Mouse (Mus musculus) neural tube, embryonic 11.5 days (tissue): Measurements from ENCODE around the gene Relt. TPM values are rescaled to one million over a fixed set of nuclear protein-coding genes. Genes with fewer than 3 reads are reported as not detected.

Experiments
- ATAC-seq: fragments of 200-750 bp; cut with Nextera tagmentation; 2 replicates; pipeline ENCODE4 v1.8.0; 2017; ENCODE audit warnings: moderate number of reproducible peaks, mild to moderate bottlenecking, moderate TSS enrichment, moderate library complexity; ENCODE audit not compliant: insufficient read depth, low FRiP score, low TSS enrichment
- DNase-seq: peaks from one replicate; pipeline ENCODE4 v3.0.0-alpha.2; 2015; ENCODE audit warnings: low spot score
- H3K27ac ChIP-seq: fragments of 300-500 bp; sonication (generic); 2 replicates; pipeline ENCODE4 v1.5.1; 2014; ENCODE audit warnings: low read depth, mild to moderate bottlenecking, low read length
- H3K27me3 ChIP-seq: fragments of 300-500 bp; sonication (generic); 2 replicates; pipeline ENCODE4 v1.6.1; 2014; ENCODE audit warnings: mild to moderate bottlenecking, low read length, mixed read lengths; ENCODE audit not compliant: control insufficient read depth, insufficient read depth
- H3K36me3 ChIP-seq: fragments of 300-500 bp; sonication (generic); 2 replicates; pipeline ENCODE4 v1.6.1; 2014; ENCODE audit warnings: mild to moderate bottlenecking, low read length, moderate library complexity, mixed read lengths; ENCODE audit not compliant: control insufficient read depth, insufficient read depth
- H3K4me1 ChIP-seq: fragments of 300-500 bp; sonication (generic); 2 replicates; pipeline ENCODE4 v1.6.1; 2014; ENCODE audit warnings: low read length, mixed read lengths; ENCODE audit not compliant: control insufficient read depth, insufficient read depth
- H3K4me2 ChIP-seq: fragments of 300-500 bp; sonication (generic); 2 replicates; pipeline ENCODE4 v1.6.1; 2014; ENCODE audit warnings: low read depth, mild to moderate bottlenecking, moderate library complexity
- H3K4me3 ChIP-seq: fragments of 300-500 bp; sonication (generic); 2 replicates; pipeline ENCODE4 v1.5.1; 2014; ENCODE audit warnings: low read depth, low read length
- H3K9ac ChIP-seq: fragments of 300-500 bp; sonication (generic); 2 replicates; pipeline ENCODE4 v1.6.1; 2014; ENCODE audit warnings: mild to moderate bottlenecking, low read length
- H3K9me3 ChIP-seq: fragments of 300-500 bp; sonication (generic); 2 replicates; pipeline ENCODE4 v1.6.1; 2016; ENCODE audit warnings: low read length; ENCODE audit not compliant: control insufficient read depth
- WGBS: fragments of 180-500 bp; shearing (Covaris S2); extraction: QIAGEN DNeasy Blood & Tissue Kit; methylation state at CpG from one replicate; pipeline ENCODE4 v1.1.7; 2014; 5-methylcytosine and 5-hydroxymethylcytosine counted together
- polyA plus RNA-seq: library from polyadenylated mRNA; unstranded; fragments of >200 nt; fragmentation: Nextera tagmentation; extraction: Ambion mirVana; gene quantifications from 2 replicates; pipeline ENCODE4 v1.2.1, GENCODE M21; 2014

The Relt gene
- polyA plus RNA-seq, 1 experiment from 2014 or later = 3.9 TPM

DNA sequence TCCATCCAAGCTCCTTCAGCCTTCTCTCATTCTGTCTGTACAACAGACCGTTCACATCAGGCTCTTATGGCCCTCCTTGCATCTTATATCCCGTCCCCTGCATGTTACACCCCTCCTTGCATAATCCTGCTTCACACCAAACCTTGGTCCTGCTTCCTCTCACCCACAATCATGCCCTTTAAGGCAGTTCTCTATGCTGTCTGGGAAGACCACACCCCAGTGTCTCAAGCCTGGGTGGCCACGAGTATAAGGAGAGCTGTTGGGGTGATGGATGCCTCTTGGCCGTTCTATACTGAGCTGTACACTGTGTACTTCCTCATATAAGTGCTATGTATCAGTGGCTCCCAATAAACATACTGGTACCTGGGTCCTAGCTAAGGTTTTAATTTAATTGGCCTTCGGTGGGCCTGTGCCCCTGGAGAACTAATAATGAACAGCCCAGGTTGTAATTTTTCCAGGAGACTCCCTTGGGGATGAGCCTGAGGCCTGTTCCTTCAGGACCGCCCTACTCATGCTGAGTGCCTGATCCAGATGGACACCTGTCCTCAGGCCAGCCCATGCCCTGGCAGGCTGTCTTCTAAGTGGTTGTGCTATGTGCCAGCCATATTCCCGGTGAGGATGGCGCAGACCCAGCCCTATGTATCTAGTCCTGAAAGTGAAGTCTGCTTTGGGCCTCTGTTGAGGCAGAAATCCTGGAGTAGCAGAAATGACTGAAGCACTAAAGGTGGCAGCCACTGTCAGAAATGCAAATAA lies 6.8 kb upstream of the Relt start:
- DNase-seq (no peak), ATAC-seq (no peak)
- H3K27ac ChIP-seq = no peak overlapping the region
- no peaks in the 10 kb centered on the region for H3K4me1 ChIP-seq
- no peaks in the 10 kb centered on the region for H3K9me3 ChIP-seq
- no peak overlapping the region for H3K4me2 ChIP-seq
- H3K27me3 ChIP-seq = no peaks in the 10 kb centered on the region
- 86% methylated on average over 8 of the region's 8 CpGs for WGBS
- no peak overlapping the region for H3K4me3 ChIP-seq
- H3K36me3 ChIP-seq = peaks cover 4% of the 10 kb centered on the region; the same call in 1 of the 2 replicates
- H3K9ac ChIP-seq = no peak overlapping the region

DNA sequence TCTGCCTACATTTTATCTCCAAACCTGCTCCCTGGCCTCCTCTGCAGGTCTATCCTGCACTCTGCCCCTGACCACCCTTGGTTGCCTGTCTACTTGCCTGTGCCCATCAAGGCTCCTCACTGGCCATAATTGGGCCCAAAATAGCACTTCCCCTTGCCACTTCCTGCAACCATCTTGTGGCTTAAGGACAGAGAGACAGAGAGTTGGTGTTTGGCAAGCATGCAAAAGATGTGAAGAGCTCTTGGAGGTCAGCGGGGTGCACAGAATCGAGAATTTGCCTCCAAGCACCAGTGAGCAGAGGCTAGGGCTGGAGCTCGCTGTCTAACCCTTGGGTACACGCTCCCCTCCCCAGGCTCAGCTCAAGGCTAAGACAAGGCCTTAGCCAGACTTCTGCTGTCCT lies 5.3 kb upstream of the Relt start:
- DNase-seq = no peak
- 80% methylated on average over 4 of the region's 4 CpGs for WGBS

DNA sequence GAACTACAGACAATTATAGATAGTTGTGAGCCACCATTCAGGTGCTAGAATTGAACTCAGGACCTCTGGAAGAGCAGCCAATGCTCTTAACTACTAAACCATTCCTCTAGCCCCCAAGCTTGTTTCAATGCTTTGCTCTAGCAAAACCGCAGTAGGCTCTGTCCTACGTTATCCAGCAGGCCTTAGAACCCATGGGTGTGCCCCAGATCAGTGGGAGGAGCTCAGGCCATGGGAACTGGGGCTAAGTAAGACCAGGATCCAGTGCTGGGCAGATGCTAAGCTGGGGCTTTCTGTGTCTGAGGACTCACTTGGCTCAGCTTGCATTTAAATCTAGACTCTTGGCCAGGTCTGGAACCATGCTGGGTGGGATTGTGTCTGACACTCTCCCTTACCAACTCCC lies 4.3 kb upstream of the Relt start:
- Histone ChIP-seq H3K9me3 (no peaks in the 10 kb centered on the region), H3K4me3 (no peak overlapping the region), H3K27me3 (no peaks in the 10 kb centered on the region), H3K4me1 (peaks cover 2% of the 10 kb centered on the region; the same call in 1 of the 2 replicates), H3K27ac (no peak overlapping the region), H3K4me2 (no peak overlapping the region), H3K36me3 (peaks cover under 1% of the 10 kb centered on the region; the same call in 1 of the 2 replicates), H3K9ac (no peak overlapping the region)
- no peak for DNase-seq
- WGBS = 52% methylated on average over 2 of the region's 2 CpGs
- ATAC-seq = no peak

More for the DNA sequence above, 5.3 kb upstream of the Relt start:
- no peak overlapping the region for H3K4me3 ChIP-seq
- no peak overlapping the region for H3K4me2 ChIP-seq
- no peak overlapping the region for H3K27ac ChIP-seq
- ATAC-seq = no peak
- H3K36me3 ChIP-seq = peaks cover 4% of the 10 kb centered on the region; the same call in 1 of the 2 replicates
- H3K9me3 ChIP-seq = no peaks in the 10 kb centered on the region
- no peaks in the 10 kb centered on the region for H3K27me3 ChIP-seq
- no peaks in the 10 kb centered on the region for H3K4me1 ChIP-seq
- no peak overlapping the region for H3K9ac ChIP-seq

DNA sequence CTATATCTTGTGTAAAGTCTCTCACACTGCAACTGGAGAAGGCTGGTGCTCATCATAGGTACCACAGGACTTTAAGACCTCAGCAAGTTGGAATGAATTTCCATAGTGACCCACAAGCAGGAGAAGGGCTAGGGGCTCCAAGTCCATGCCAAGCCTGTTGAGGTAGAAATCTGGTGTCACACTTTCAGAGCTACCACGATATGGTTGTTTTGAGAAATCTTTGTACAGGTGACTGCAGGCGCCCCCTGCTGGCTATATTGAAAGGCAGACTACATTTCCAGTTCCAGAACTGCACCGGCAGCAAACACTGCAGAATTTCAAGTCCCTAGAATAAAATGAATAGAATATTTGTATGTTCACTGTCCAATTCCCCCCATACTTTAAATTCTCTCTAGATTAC lies 3.4 kb upstream of the Relt start:
- no peak overlapping the region for H3K4me3 ChIP-seq
- no peaks in the 10 kb centered on the region for H3K27me3 ChIP-seq
- DNase-seq = peak; percentile 62
- ATAC-seq = no peak
- H3K9me3 ChIP-seq = no peaks in the 10 kb centered on the region
- H3K36me3 ChIP-seq = no peaks in the 10 kb centered on the region
- H3K9ac ChIP-seq = no peak overlapping the region
- WGBS = 17% methylated on average over 3 of the region's 3 CpGs
- peaks cover 8% of the 10 kb centered on the region for H3K4me1 ChIP-seq
- no peak overlapping the region for H3K27ac ChIP-seq
- H3K4me2 ChIP-seq = no peak overlapping the region

DNA sequence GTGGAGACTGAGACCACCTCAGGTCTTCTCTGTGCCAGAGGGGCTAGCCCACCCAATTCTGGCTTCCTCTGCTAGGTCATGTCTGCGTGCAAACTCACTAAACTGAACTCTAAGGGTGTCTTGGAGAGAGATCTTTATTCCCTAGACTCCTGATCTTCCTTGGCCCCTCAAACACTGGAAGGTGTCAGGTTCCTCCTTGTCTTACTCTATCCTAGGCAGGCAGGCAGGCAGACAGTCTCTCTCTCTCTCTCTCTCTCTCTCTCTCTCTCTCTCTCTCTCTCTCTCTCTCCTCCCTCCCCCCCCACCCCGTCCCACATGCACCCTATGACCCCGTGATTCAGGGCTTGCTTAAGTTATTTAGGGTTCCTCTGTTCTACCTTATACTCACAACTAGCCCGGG lies 893 bp downstream of the Relt start:
- peak overlapping the region; percentile 78 for H3K9ac ChIP-seq
- H3K9me3 ChIP-seq = no peaks in the 10 kb centered on the region
- peaks cover 8% of the 10 kb centered on the region for H3K4me1 ChIP-seq
- ATAC-seq (0 out of 2 replicates have a peak, but pooled peaks have one; percentile 0), DNase-seq (no peak)
- H3K36me3 ChIP-seq = no peaks in the 10 kb centered on the region
- H3K27me3 ChIP-seq = no peaks in the 10 kb centered on the region
- H3K27ac ChIP-seq = no peak overlapping the region
- H3K4me2 ChIP-seq = peak overlapping the region; percentile 98
- WGBS = 2% methylated on average over 4 of the region's 4 CpGs
- peak overlapping the region; percentile 67 for H3K4me3 ChIP-seq

DNA sequence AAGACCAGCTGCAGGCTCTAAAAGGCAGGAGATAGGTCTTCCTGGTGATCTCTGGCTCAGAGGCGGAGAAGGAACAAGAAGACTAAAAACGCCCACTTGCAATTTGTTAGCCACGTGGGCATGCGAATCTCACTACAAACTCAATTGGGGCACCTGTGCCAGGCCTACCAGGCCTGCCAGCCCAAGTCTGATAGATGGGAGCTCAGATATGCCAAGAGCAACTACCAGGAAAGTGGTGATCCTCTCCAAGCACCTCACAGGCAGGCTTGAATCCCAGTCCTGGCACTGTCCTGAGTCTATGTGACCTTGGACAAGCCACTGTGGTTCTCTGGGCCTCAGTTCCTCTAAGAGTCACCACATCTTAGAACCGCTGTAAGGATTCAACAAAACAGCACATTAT lies 2.0 kb downstream of the Relt start:
- 89% methylated on average over 5 of the region's 5 CpGs for WGBS
- Histone ChIP-seq H3K27me3 (no peaks in the 10 kb centered on the region), H3K36me3 (no peaks in the 10 kb centered on the region), H3K4me2 (no peak overlapping the region), H3K9ac (no peak overlapping the region), H3K4me1 (peaks cover 8% of the 10 kb centered on the region), H3K27ac (no peak overlapping the region), H3K9me3 (no peaks in the 10 kb centered on the region), H3K4me3 (no peak overlapping the region)
- no peak for ATAC-seq
- no peak for DNase-seq

DNA sequence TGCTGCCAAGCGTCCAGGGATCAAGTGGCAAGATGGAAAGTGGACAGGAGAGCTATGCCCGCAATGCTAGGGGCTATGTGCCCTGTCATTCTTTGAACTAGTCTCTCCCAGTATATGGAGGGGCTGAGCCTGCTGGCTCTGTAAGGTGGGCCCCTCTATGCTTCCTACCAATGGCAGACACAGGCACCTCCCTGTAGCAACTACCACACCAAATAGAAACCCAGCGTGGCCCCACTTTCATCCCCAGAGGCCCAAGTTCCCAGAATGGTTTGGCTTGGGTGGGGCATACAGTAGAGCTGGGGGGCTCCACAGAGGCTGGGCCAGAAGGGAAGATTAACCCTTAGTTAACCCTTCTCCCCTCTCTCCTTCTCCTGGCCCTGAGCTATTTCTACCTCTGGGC lies 2.8 kb downstream of the Relt start:
- H3K4me2 ChIP-seq = no peak overlapping the region
- H3K27me3 ChIP-seq = no peaks in the 10 kb centered on the region
- H3K36me3 ChIP-seq = no peaks in the 10 kb centered on the region
- H3K9ac ChIP-seq = no peak overlapping the region
- 81% methylated on average over 3 of the region's 3 CpGs for WGBS
- no peaks in the 10 kb centered on the region for H3K9me3 ChIP-seq
- H3K4me3 ChIP-seq = no peak overlapping the region
- DNase-seq (no peak), ATAC-seq (no peak)
- H3K4me1 ChIP-seq = peaks cover 8% of the 10 kb centered on the region
- no peak overlapping the region for H3K27ac ChIP-seq

DNA sequence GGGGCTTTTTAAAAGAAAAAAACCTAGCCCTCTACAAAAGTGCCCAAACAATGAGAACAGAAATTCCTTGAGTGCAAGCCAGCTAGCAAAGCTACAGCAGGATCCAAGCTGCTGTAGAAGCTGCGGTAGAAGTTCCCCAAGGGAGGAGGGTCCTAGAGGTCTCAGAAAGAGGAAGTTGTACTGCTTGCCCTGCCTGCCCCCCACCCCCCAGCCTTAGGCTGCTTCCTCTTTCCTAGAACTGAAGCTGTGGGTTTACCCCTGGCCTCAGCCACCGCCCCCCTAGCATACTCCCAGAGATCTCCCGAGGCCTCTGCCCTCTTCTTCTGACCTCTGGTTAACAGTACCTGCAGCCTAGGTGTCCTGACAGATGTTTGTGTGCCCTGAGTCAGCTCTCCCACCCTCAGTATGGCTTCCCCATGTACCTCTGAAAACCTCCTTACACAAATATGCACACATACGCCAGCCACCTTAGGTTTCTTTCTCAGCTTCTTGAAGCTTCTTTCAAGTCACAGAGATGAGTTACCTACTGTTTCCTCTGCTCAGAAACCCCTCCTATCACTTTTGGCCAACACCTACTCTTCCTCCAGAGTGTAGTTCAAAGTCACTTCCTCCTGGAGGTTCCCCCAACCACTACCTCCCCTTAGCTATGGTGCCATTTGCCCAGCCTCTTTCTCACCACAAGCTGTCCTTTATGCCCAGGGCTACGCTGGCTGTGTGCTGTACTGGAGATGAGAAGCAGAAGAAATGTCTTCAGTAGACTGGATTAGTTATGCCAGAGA lies 7.3 kb downstream of the Relt start:
- DNase-seq = no peak
- Histone ChIP-seq H3K36me3 (no peaks in the 10 kb centered on the region), H3K9ac (no peak overlapping the region), H3K9me3 (no peaks in the 10 kb centered on the region), H3K4me3 (no peak overlapping the region), H3K27me3 (no peaks in the 10 kb centered on the region), H3K4me2 (no peak overlapping the region), H3K4me1 (peaks cover 12% of the 10 kb centered on the region), H3K27ac (no peak overlapping the region)
- 74% methylated on average over 5 of the region's 5 CpGs for WGBS
- ATAC-seq = no peak

DNA sequence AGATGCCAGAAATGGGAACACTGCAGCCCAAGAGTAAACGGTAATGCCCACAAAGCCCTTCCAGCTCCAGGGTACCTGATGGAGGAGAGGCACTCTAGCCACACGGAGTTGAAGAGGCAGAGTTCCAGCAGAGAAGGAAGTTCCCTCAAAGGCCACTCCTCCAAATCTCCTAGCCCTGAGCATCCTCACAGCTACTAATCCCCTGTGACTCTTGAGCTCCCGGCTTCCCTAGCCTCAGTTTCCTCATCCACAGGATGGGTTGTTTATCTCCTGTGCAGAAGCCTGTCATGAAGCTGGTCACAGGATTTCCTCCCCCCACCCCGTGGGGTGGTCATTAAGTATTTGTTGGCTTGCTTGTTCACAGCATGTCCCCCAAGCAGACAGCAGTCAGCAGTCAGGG lies 7.9 kb downstream of the Relt start:
- no peak for DNase-seq
- no peak overlapping the region for H3K4me3 ChIP-seq
- H3K27ac ChIP-seq = no peak overlapping the region
- WGBS = 43% methylated on average over 4 of the region's 4 CpGs
- peaks cover 12% of the 10 kb centered on the region for H3K4me1 ChIP-seq
- H3K36me3 ChIP-seq = no peaks in the 10 kb centered on the region
- H3K27me3 ChIP-seq = no peaks in the 10 kb centered on the region
- H3K9ac ChIP-seq = no peak overlapping the region
- H3K9me3 ChIP-seq = no peaks in the 10 kb centered on the region
- ATAC-seq = no peak
- no peak overlapping the region for H3K4me2 ChIP-seq
